Mouse (Mus musculus): ENCODE measurements around the gene Nr1h4.

Gene Nr1h4

DNA sequence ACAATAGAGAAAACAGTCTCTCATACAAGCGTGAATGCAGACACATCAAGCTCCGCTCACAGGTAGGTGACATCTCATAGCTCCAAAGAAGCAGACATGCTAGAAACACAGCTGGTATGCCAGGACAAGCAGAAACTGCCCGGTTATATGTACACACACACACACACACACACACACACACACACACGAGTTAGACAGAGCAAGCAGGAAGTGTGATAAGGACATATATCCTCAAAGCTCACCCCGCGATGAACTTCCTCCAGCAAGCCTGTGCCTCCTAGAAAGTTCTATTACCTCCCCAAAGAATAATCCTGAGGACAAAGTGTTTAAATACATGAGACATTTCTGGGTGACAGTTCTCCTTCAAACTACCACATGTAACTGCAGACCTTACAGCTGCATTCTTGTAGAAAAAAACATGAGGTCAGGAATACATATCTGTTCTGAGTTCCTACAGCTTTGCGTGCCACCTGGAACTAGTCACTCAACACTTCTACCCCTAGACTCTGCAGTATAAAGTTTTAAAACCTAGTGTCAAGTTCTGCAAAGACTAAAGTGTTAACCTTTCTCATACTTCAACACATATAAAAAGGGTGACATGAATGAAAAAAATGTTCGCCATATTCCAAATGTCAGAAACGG, 11.5 kb downstream of the Nr1h4 start:
- no peak for DNase-seq (ENCODE audit: low spot score)

- no peak for DNase-seq (ENCODE audit: low spot score)
Measured at GRCm38 (mm10) chr10:89520381-89520780, 13.0 kb downstream of the Nr1h4 start.

GRCm38 (mm10) chr10:89519226-89519625, 14.2 kb downstream of the Nr1h4 start:
- DNase-seq (ENCODE audit: low spot score) = no peak

DNA sequence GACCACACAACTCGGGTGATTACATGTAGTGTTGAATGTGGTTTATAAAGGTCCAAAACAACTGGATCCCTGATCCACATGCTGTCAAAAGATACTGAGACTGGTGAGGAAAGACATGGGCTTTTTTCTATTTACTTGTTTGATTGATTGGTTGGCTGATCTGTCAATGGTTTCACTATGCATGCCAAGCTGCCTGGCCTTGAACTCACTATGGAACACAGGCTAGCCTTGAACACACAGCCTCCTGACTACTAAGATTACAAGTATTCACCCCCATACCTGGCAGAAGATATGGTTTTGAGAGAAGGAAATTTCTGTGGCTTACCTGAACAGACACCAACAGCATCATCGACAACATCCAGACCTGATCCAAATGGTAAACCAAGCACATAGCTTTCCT, 15.0 kb downstream of the Nr1h4 start:
- no peak for DNase-seq (ENCODE audit: low spot score)

GRCm38 (mm10) chr10:89515813-89516212, 17.6 kb downstream of the Nr1h4 start:
- DNase-seq (ENCODE audit: low spot score) = no peak

GRCm38 (mm10) chr10:89512562-89512961, 20.8 kb downstream of the Nr1h4 start:
- no peak for DNase-seq (ENCODE audit: low spot score)

- DNase-seq (ENCODE audit: low spot score) = no peak
Measured at GRCm38 (mm10) chr10:89510547-89510946, 22.8 kb downstream of the Nr1h4 start.

DNA sequence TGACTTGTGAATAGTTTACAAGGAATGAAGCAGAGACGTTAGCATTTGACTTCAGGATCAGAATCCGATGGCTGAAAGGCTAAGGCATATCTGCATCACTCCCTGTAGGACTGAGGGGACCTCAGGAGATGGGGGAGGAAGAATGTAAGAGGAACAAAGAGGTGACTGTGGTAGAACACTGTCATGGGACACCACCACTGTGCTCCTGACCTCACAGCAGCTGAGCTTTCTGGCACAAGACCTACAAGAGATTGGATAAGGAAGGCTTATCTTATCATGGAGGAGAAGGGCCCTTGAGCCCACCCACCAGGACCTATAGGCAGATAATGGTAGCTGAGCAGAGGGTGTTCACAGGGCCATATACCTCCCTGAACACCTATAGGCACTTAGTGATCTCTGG, 24.8 kb downstream of the Nr1h4 start:
- no peak for DNase-seq (ENCODE audit: low spot score)

DNA sequence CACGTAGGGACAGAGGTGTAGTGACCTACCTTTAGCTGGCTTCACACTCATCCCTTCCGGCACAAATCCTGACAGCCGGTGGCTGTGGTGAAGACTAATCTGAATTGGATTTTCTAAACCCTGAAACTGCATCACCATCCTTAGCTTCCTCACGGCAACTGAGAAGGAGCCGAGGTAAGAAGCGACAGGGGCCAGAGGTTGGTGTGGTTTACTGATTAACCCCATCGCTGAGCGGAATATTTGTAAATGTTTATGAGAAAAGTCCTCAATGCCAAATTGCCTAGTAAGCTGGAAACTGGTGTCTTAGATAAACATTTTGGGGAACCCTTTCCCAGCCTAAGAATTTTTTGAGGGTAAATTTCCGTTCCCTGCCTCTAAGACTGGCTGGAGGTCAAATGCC, 26.9 kb downstream of the Nr1h4 start:
- no peak for DNase-seq (ENCODE audit: low spot score)

GRCm38 (mm10) chr10:89505592-89505955, 27.8 kb downstream of the Nr1h4 start:
- DNase-seq (ENCODE audit: low spot score) = no peak

DNA sequence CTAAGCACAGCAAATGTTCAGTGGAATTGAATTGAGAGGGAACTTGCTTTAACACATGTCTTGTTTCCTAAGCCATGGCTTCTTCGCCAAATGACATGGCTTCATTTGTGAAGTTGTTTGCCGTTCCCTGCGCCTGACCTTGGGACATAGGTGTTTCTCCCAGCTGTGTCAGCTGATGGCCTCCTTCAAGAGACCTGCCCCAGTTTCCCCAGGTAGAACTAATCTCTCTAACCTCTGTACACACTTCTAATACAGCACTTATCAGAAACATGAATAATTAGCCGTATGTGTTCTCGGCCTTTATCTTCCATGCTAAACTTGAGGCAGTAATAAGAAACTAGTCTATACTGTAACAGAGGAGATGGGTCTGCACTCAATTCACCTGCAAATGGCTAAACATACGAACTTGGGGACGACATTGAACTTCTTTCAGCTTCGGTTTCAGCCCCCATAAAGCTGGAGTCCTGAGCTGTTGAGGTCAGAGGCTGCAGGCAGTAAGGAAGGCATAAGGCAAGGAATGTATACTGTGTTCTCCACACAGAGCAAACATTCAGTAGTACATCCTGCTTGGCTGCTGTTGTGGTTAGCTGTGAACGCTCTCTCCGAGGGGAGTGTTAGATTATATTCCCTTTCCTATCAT, 28.3 kb downstream of the Nr1h4 start:
- no peak for DNase-seq (ENCODE audit: low spot score)

DNA sequence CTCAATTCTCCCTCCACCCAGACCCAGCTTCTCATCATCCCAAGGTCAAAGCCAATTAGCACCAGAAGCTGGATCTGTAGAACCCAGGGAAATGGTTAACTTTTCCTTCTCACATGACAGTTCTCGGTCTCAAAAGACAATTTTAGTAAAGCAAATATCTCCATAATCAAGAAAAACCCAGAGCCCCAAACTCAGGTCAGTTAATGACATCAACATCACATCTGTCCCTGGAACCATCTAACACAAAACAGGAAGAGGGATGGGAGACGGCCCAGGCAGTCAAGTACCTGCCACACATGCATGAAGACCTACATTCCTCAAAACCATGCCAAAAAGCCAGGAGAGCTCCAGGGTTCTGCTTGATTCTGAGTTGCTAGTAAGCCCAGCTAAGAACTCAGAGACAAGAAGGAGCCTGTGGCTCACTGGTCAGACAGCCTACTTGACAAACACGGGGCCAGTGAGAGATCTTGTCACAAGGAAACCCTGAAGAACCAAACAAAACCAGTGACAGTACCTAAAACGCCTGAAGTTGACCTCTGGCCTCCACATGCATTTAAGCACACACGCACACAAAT, 30.3 kb downstream of the Nr1h4 start:
- DNase-seq (ENCODE audit: low spot score) = no peak

- DNase-seq (ENCODE audit: low spot score) = no peak
Measured at GRCm38 (mm10) chr10:89501902-89502301, 31.5 kb downstream of the Nr1h4 start.

GRCm38 (mm10) chr10:89495537-89495936, 37.8 kb downstream of the Nr1h4 start:
- no peak for DNase-seq (ENCODE audit: low spot score)

DNA sequence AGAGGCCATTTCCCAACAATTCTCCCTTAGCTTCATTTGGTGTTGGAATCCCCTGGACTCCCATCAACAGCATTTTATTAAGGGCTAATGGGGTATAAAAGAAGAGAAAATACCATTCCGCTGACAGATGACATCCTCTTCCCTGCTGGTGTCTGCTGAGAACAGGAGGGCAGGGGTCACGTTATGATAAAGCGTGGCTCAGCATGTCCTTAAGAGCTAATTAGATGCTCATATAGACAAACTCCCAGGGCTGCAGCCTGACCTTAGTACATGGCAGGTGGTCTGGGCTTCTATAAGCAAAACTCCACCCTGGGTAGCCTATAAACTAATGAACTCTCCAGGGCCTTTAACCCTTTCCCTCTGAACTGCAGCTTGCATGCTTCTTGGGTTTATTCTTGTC, 42.1 kb downstream of the Nr1h4 start:
- DNase-seq (ENCODE audit: low spot score) = no peak

GRCm38 (mm10) chr10:89490250-89490649, 43.1 kb downstream of the Nr1h4 start:
- peak; percentile 5 for DNase-seq (ENCODE audit: low spot score)

GRCm38 (mm10) chr10:89489459-89489858, 43.9 kb downstream of the Nr1h4 start:
- DNase-seq (ENCODE audit: low spot score) = no peak

- no peak for DNase-seq (ENCODE audit: low spot score)
Measured at GRCm38 (mm10) chr10:89486995-89487742, 46.2 kb downstream of the Nr1h4 start.

DNA sequence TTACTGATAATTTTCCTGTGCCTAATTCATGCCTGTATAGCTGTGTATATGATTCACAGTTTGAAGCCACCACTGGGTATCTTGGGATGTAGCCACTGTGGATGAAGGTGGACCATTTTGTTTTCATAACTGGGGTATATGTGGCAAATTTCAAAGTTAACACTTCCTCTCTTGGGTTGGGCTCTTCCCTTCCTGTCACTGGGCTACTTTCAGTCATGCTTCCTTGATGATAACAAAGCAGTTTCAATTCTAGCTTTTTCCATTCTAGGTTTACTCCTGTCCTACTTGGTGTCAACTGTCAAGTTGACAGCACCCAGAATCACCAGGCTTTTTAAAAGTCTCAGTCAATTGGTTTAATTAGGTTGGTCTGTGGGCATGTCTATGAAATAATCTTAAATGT, 48.5 kb downstream of the Nr1h4 start:
- DNase-seq (ENCODE audit: low spot score) = no peak

DNA sequence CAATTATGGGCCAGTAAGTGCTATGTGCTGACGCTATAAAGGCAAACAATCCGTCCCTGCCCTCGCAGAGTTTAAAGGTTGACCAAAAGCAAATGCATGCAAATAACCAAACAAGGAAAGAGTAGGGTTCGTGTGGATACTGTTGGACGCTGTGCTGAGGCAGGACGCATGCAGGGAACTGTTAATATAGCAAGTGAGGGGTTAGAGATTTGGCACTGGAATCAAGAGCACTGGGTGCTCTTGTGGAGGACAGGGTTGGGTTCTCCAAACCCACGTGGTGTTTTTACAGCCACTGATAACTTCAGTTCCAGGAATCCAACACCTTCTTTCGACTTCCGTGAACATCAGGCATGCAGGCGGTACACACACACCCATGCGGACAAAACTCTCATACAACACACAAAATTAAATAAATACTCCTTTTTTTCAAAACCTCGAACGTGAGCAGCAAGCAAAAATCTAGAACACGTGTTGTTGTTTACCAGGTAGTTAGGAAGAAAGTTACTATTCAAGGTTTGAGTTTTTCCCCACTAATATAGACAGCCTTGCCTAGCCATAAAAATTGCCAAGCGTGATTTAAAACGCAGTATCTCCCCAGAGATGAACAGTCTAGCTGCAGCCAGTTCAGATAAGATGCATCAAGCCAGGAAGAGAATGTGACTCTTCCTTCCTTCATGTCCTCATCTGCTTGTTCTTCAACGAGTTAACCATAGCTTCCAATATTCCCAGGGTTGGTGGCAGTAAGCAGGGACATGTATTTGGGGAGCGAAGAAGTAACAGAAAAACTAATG, 49.4 kb downstream of the Nr1h4 start:
- DNase-seq (ENCODE audit: low spot score) = no peak

DNA sequence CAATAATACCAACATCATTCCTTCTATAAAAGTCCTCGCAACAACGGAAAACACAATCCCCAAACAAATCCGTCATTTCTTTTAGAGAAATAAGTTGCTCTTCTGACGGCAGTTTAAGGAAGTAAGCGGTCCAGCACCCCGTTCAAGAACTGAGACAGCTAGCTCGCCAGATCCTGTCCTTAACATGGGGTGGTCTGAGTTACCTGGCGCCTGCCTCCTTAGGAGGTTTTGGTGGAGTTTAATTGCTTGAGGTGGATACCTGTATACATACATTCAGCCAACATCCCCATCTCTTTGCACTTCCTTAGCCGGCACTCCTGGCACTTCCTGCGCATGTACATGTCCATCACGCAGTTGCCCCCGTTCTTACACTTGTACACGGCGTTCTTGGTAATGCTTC, 50.3 kb downstream of the Nr1h4 start:
- no peak for DNase-seq (ENCODE audit: low spot score)

DNA sequence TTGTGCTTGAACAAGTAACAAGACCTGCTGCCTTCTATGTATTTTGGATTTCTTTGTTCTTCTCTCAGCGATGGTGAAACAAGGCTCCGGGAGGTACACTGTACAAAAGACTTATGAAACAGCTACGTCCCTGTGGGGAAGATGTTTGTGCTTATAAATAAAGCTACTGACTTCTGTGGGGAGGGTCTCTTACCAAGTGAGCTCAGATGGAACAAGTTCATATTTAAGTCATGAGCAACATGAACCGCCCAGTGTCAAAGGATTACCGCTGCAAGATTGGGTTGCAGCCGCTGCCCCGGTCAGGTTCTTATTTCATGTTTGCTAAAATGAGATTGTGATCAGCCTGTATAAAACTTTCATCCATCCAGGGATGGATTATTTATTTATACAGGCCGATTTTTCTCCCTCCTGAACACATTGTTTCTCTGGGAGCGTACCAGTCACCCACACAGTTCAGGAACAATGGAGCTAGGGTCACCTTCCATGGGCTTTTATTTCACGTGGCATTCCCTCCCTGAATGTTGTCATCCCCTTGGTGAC, 51.2 kb downstream of the Nr1h4 start:
- no peak for DNase-seq (ENCODE audit: low spot score)
